Mouse (Mus musculus): ENCODE data around the gene Fdxr. TPM values are rescaled to one million over a fixed set of nuclear protein-coding genes. Genes with fewer than 3 reads are reported as not detected.

The Fdxr gene
- 3.7 and 10.4 TPM in 2 replicates for total RNA-seq (2014; fragmentation: Nextera tagmentation)
- total RNA-seq (2017), result 10.7 and 11.1 TPM in 2 replicates
- polyA plus RNA-seq (2012), result 32.2 and 36.3 TPM in 2 replicates

DNA sequence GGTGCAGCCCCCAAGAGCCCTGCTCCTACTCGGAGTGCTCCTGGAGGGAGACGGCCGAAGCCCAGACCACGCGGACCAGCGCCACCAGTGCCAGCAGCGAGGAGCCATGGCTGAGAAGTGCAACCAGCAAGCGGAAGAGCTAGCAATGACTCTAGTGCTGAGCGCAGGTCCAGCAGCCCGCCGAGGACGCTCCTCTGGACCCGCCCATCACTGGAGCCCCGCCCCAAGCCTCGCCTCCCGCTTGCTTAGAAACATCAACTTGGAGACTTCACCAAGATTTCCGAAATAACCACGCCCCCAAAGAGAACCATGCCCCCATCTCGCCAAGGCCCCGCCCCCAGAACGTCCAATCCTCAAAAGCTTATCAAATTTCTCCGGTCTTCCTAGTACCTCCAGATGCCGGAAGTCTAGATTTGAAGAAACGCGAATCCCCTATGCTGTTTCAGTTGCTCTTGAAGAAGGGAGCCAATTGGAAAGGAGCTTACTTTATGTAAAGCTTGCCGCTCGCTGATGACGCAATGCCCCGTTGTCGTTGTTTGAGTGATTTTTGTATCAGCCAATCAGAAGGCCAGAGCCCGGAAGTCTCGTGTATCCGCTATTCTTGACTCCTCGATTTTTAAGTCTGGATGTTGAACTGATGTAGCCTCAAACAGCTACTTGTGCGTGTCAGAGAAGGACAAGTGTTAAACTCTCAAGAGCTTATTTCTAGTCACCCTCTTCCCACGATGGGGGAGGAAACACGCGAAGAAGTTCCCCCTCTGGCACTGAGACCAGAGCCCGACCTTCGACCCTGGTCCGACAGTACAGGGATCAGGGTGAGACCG lies at the start of gene Fdxr:
TSS of gene Fdxr (minus strand) at position 271 of the 824 bp plus-strand sequence.
- Histone ChIP-seq H3K9me3 (replicated peaks) (no peaks in the 10 kb centered on the region), H3K27me3 (ENCODE audit: insufficient read depth, low read length) (peaks cover under 1% of the 10 kb centered on the region; the same call in 1 of the 2 replicates), H3K4me1 (ENCODE audit: insufficient read depth, low read depth, low read length) (peaks cover 60% of the 10 kb centered on the region), H3K36me3 (replicated peaks) (peaks cover 31% of the 10 kb centered on the region), H3K4me3 (ENCODE audit: low read depth, low read length) (peak within 1 kb of the TSS; percentile 84)
- ATAC-seq (ENCODE audit: extremely low read depth, insufficient number of reproducible peaks, low FRiP score, poor library complexity, severe bottlenecking), result peak; percentile 91
- DNase-seq (ENCODE audit: low spot score), result peak; percentile 95
- TF ChIP-seq POLR2AphosphoS5 (IDR thresholded peaks at IDR 0.05; ENCODE audit: insufficient replicate concordance, low read depth, low read length), result no peak
- TF ChIP-seq GATA2 (IDR thresholded peaks at IDR 0.05; ENCODE audit: borderline replicate concordance, low read depth, low read length), result no peak
- no peak for TF ChIP-seq CTCF (IDR thresholded peaks at IDR 0.05; ENCODE audit: low read depth, low read length)
- TF ChIP-seq TAL1 (conservative IDR thresholded peaks at IDR 0.05; ENCODE audit: low read depth, low read length), result no peak

DNA sequence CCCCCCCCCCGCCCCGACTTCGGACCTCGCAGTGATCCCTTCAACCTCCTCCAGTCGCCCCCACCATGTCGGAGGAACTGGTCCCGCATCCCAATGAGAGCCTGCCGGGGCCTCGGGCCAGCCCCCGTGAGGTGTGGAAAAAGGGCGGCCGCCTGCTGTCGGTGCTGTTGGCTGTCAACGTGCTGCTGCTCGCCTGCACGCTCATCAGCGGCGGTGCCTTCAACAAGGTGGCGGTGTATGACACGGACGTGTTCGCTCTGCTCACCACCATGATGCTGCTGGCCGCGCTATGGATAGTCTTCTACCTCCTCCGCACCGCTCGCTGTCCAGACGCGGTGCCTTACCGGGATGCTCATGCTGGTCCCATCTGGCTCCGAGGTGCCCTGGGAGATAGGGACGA lies 46.5 kb upstream of the Fdxr start:
- H3K9me3 ChIP-seq (replicated peaks), result no peaks in the 10 kb centered on the region
- 0 out of 2 replicates have a peak overlapping the region, but pooled peaks have one; percentile 33 for H3K4me3 ChIP-seq (ENCODE audit: low read depth, low read length)
- no peak for TF ChIP-seq TAL1 (conservative IDR thresholded peaks at IDR 0.05; ENCODE audit: low read depth, low read length)
- no peak for TF ChIP-seq GATA1 (IDR thresholded peaks at IDR 0.05; ENCODE audit: borderline replicate concordance, low read length)
- no peak for TF ChIP-seq GATA2 (IDR thresholded peaks at IDR 0.05; ENCODE audit: borderline replicate concordance, low read depth, low read length)
- TF ChIP-seq CTCF (IDR thresholded peaks at IDR 0.05; ENCODE audit: low read depth, low read length), result no peak
- TF ChIP-seq POLR2AphosphoS5 (IDR thresholded peaks at IDR 0.05; ENCODE audit: insufficient replicate concordance, low read depth, low read length), result no peak
- H3K4me1 ChIP-seq (ENCODE audit: insufficient read depth, low read depth, low read length), result peaks cover 4% of the 10 kb centered on the region; the same call in 1 of the 2 replicates
- H3K36me3 ChIP-seq (replicated peaks), result no peaks in the 10 kb centered on the region
- H3K27me3 ChIP-seq (ENCODE audit: insufficient read depth, low read length), result peaks cover 25% of the 10 kb centered on the region; the same call in 1 of the 2 replicates
- DNase-seq (ENCODE audit: low spot score) (no peak), ATAC-seq (ENCODE audit: extremely low read depth, insufficient number of reproducible peaks, low FRiP score, poor library complexity, severe bottlenecking) (no peak)

DNA sequence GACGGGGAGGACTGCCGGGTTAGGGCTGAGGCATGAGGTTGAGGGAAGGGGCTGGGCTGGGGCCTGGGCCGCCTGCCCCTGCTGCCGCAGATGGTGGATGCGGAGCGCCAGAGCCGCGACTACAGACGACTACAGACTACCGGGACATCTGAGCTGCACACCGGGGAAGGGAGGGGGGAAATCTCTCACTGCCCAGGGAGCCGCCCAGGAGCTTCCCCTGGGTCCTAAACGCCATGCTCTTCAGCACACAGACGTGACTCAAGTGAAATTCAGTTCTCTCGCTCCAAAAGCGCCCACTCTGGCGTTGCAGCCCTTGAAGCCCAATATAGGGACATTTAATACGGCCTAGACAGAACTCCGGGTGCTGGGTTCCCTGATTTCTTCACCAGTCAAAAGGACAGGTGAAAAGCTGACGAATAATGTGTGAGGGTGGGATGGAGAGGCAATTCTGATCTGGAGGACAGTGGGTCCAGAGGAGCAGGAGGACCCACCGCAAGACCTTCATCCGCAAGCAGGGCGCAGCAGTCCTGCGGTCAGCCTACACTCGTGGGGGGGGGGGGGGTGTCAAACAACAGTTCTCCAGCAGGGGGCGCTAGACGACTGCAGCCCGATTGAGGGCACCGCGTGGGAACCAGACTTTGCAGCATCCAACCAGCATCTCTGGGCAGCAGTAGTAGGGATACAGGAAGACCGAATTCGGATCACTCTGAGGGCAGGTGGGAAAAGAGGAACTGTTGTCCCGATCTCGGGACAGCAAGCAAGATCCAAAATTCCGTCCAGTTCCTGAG lies 45.2 kb upstream of the Fdxr start, which contains the start of gene Ush1g:
TSS of gene Ush1g (minus strand) at position 136 of the 788 bp plus-strand sequence.
- peaks cover 4% of the 10 kb centered on the region; the same call in 1 of the 2 replicates for H3K4me1 ChIP-seq (ENCODE audit: insufficient read depth, low read depth, low read length)
- ATAC-seq (ENCODE audit: extremely low read depth, insufficient number of reproducible peaks, low FRiP score, poor library complexity, severe bottlenecking), result no peak
- peaks cover 33% of the 10 kb centered on the region; the same call in 1 of the 2 replicates for H3K27me3 ChIP-seq (ENCODE audit: insufficient read depth, low read length)
- TF ChIP-seq TAL1 (conservative IDR thresholded peaks at IDR 0.05; ENCODE audit: low read depth, low read length), result no peak
- TF ChIP-seq CTCF (IDR thresholded peaks at IDR 0.05; ENCODE audit: low read depth, low read length), result peak; percentile 53
- no peak for TF ChIP-seq GATA1 (IDR thresholded peaks at IDR 0.05; ENCODE audit: borderline replicate concordance, low read length)
- no peak for TF ChIP-seq POLR2AphosphoS5 (IDR thresholded peaks at IDR 0.05; ENCODE audit: insufficient replicate concordance, low read depth, low read length)
- no peaks in the 10 kb centered on the region for H3K36me3 ChIP-seq (replicated peaks)
- peak; percentile 44 for DNase-seq (ENCODE audit: low spot score)
- no peaks in the 10 kb centered on the region for H3K9me3 ChIP-seq (replicated peaks)
- no peak within 1 kb of the TSS for H3K4me3 ChIP-seq (ENCODE audit: low read depth, low read length)

GRCm38 (mm10) chr11:115319704-115320383 lies 43.0 kb upstream of the Fdxr start:
- TF ChIP-seq GATA1 (IDR thresholded peaks at IDR 0.05; ENCODE audit: borderline replicate concordance, low read length) (no peak), TAL1 (conservative IDR thresholded peaks at IDR 0.05; ENCODE audit: low read depth, low read length) (no peak), GATA2 (IDR thresholded peaks at IDR 0.05; ENCODE audit: borderline replicate concordance, low read depth, low read length) (no peak), POLR2AphosphoS5 (IDR thresholded peaks at IDR 0.05; ENCODE audit: insufficient replicate concordance, low read depth, low read length) (no peak), CTCF (IDR thresholded peaks at IDR 0.05; ENCODE audit: low read depth, low read length) (no peak)
- ATAC-seq (ENCODE audit: extremely low read depth, insufficient number of reproducible peaks, low FRiP score, poor library complexity, severe bottlenecking) (no peak), DNase-seq (ENCODE audit: low spot score) (no peak)
- H3K36me3 ChIP-seq (replicated peaks), result no peaks in the 10 kb centered on the region
- H3K27me3 ChIP-seq (ENCODE audit: insufficient read depth, low read length), result peaks cover 50% of the 10 kb centered on the region
- no peak overlapping the region for H3K4me3 ChIP-seq (ENCODE audit: low read depth, low read length)
- H3K4me1 ChIP-seq (ENCODE audit: insufficient read depth, low read depth, low read length), result peaks cover 4% of the 10 kb centered on the region; the same call in 1 of the 2 replicates
- no peaks in the 10 kb centered on the region for H3K9me3 ChIP-seq (replicated peaks)

GRCm38 (mm10) chr11:115318245-115319027 lies 41.6 kb upstream of the Fdxr start:
- Histone ChIP-seq H3K4me3 (ENCODE audit: low read depth, low read length) (0 out of 2 replicates have a peak overlapping the region, but pooled peaks have one; percentile 8), H3K36me3 (replicated peaks) (no peaks in the 10 kb centered on the region), H3K9me3 (replicated peaks) (no peaks in the 10 kb centered on the region), H3K27me3 (ENCODE audit: insufficient read depth, low read length) (peaks cover 49% of the 10 kb centered on the region), H3K4me1 (ENCODE audit: insufficient read depth, low read depth, low read length) (peaks cover 4% of the 10 kb centered on the region; the same call in 1 of the 2 replicates)
- ATAC-seq (ENCODE audit: extremely low read depth, insufficient number of reproducible peaks, low FRiP score, poor library complexity, severe bottlenecking), result no peak
- no peak for TF ChIP-seq POLR2AphosphoS5 (IDR thresholded peaks at IDR 0.05; ENCODE audit: insufficient replicate concordance, low read depth, low read length)
- no peak for TF ChIP-seq GATA1 (IDR thresholded peaks at IDR 0.05; ENCODE audit: borderline replicate concordance, low read length)
- no peak for TF ChIP-seq GATA2 (IDR thresholded peaks at IDR 0.05; ENCODE audit: borderline replicate concordance, low read depth, low read length)
- no peak for TF ChIP-seq TAL1 (conservative IDR thresholded peaks at IDR 0.05; ENCODE audit: low read depth, low read length)
- TF ChIP-seq CTCF (IDR thresholded peaks at IDR 0.05; ENCODE audit: low read depth, low read length), result no peak
- DNase-seq (ENCODE audit: low spot score), result no peak
